Mouse (Mus musculus) hindbrain, embryonic 11.5 days (tissue): ENCODE measurements around the gene Fhl3. TPM values are rescaled to one million over a fixed set of nuclear protein-coding genes. Genes with fewer than 3 reads are reported as not detected.

Experiments used
- ATAC-seq: fragments of 200-750 bp; cut with Nextera tagmentation; 2 replicates; pipeline ENCODE4 v1.8.0; 2017; ENCODE audit warnings: mild to moderate bottlenecking, moderate TSS enrichment, moderate library complexity; ENCODE audit not compliant: low FRiP score
- DNase-seq: peaks from one replicate; pipeline ENCODE4 v3.0.0-alpha.2; 2015; ENCODE audit warnings: low spot score
- H3K27ac ChIP-seq: fragments of 300-500 bp; sonication (generic); 2 replicates; pipeline ENCODE4 v1.5.1; 2014; ENCODE audit warnings: mild to moderate bottlenecking, low read depth, low read length
- H3K27me3 ChIP-seq: fragments of 300-500 bp; sonication (generic); 2 replicates; pipeline ENCODE4 v1.6.1; 2014; ENCODE audit warnings: mild to moderate bottlenecking, low read length, moderate library complexity, mixed read lengths; ENCODE audit not compliant: control insufficient read depth, insufficient read depth
- H3K36me3 ChIP-seq: fragments of 300-500 bp; sonication (generic); 2 replicates; pipeline ENCODE4 v1.6.1; 2014; ENCODE audit warnings: mild to moderate bottlenecking, low read length, moderate library complexity, mixed read lengths; ENCODE audit not compliant: control insufficient read depth, insufficient read depth
- H3K4me1 ChIP-seq: fragments of 300-500 bp; sonication (generic); replicated peaks from 2 replicates; pipeline ENCODE4 v1.6.1; 2014; ENCODE audit warnings: low read length, mixed read lengths; ENCODE audit not compliant: control insufficient read depth, insufficient read depth
- H3K4me2 ChIP-seq: fragments of 300-500 bp; sonication (generic); replicated peaks from 2 replicates; pipeline ENCODE4 v1.6.1; 2014; ENCODE audit warnings: mild to moderate bottlenecking, low read depth, low read length
- H3K4me3 ChIP-seq: fragments of 300-500 bp; sonication (generic); 2 replicates; pipeline ENCODE4 v1.5.1; 2014; ENCODE audit warnings: low read depth, low read length
- H3K9ac ChIP-seq: fragments of 300-500 bp; sonication (generic); 2 replicates; pipeline ENCODE4 v1.6.1; 2014; ENCODE audit warnings: low read depth, low read length
- H3K9me3 ChIP-seq: fragments of 300-500 bp; sonication (generic); 2 replicates; pipeline ENCODE4 v1.6.1; 2016; ENCODE audit warnings: low read length; ENCODE audit not compliant: control insufficient read depth
- WGBS: fragments of 180-500 bp; shearing (Covaris S2); extraction: QIAGEN DNeasy Blood & Tissue Kit; methylation state at CpG from one replicate; pipeline ENCODE4 v1.1.7; 2014; 5-methylcytosine and 5-hydroxymethylcytosine counted together
- polyA plus RNA-seq: library from polyadenylated mRNA; unstranded; fragments of >200 nt; fragmentation: Nextera tagmentation; extraction: Ambion mirVana; gene quantifications from 2 replicates; pipeline ENCODE4 v1.2.1, GENCODE M21; 2014

Fhl3 gene
- polyA plus RNA-seq, 1 experiment from 2014 or later = 4.7 TPM

DNA sequence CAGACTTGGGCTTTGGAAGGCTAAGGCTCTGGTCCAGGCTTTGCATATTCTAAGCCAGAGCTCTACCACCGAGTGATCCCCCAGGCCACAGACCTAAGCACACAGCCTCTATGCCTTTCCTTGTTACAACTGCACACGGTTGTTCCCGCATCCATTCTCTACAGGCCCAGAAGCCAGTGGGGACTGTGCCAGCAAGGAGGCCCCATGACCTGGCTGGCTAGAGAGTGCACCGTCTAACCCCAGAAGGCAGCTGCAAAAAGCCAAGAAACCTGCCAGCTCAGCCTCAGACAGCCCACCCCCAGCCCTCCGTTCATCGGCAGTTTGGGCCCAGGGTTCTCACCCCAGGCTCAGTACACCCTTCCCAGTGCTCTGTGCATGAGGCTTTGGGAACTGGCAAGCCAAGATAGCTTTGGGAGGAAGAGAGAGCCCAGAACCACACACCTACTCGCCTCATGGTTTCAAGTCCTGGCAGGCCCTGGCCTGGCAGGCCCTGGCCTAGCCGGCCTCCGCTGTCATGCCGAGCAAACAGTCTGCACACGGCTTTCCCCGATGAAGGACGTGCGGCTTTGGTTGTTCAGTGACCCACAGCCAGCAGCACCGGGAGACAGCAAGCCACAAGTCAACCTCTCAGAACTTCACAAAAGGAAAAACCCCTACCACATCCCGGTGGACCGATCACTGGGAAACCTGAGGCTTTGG is 26.0 kb upstream of the Fhl3 start:
- Histone ChIP-seq H3K27me3 (peaks cover 11% of the 10 kb centered on the region), H3K9me3 (no peaks in the 10 kb centered on the region), H3K4me2 (no peak overlapping the region), H3K27ac (no peak overlapping the region), H3K4me1 (peaks cover 10% of the 10 kb centered on the region), H3K36me3 (0 out of 2 replicates have a peak, but pooled peaks cover 3% of the 10 kb centered on the region), H3K9ac (no peak overlapping the region), H3K4me3 (no peak overlapping the region)
- DNase-seq (no peak), ATAC-seq (no peak)
- 57% methylated on average over 17 of the region's 17 CpGs for WGBS

DNA sequence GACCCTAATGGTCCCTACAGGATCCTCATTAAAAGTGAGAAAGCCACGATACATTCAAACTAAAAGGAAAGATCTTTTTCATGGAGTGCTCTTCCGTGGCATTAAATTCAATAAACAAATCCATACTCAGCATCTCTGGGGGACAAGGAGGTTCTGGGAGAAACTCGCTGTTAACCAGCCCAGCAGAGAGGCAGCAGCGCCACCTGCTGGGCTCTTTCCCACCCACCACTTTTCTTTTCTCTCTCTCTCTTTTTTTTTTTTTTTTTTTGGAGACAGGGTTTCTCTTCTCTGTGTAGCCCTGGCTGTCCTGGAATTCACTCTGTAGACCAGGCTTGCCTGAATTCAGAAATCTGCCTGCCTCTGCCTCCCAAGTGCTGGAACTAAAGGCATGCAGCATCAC is 25.5 kb upstream of the Fhl3 start:
- no peak overlapping the region for H3K4me2 ChIP-seq
- H3K36me3 ChIP-seq = 0 out of 2 replicates have a peak, but pooled peaks cover 3% of the 10 kb centered on the region
- whole genome bisulfite sequencing = 1% methylated on average over 4 of the region's 4 CpGs
- H3K4me1 ChIP-seq = peaks cover 10% of the 10 kb centered on the region
- H3K9me3 ChIP-seq = no peaks in the 10 kb centered on the region
- H3K27me3 ChIP-seq = peaks cover 11% of the 10 kb centered on the region
- no peak overlapping the region for H3K4me3 ChIP-seq
- ATAC-seq (no peak), DNase-seq (peak; percentile 91)
- H3K27ac ChIP-seq = no peak overlapping the region
- H3K9ac ChIP-seq = no peak overlapping the region

DNA sequence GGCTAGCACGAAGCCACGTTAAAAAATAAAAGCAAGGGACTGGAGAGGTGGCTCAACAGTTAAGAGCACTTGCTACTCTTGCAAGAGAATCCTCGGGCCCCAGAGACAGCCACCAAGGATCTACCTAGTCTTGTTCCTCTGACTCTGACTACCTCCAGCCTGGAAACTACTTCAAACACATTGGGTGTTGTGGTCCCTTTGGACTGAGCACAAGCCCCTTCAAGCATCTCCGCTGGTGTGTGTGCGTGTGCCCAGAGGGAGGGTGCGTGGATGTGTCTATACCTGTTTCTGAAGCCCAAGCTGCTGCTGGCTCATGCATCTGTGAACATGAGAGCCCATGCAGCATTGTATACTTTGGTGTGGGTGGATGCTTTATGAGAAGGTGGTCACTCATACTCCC is 24.5 kb upstream of the Fhl3 start:
- no peaks in the 10 kb centered on the region for H3K9me3 ChIP-seq
- WGBS = 83% methylated on average over 6 of the region's 6 CpGs
- H3K36me3 ChIP-seq = 0 out of 2 replicates have a peak, but pooled peaks cover 3% of the 10 kb centered on the region
- H3K4me1 ChIP-seq = peaks cover 10% of the 10 kb centered on the region
- peaks cover 7% of the 10 kb centered on the region; the same call in 1 of the 2 replicates for H3K27me3 ChIP-seq
- ATAC-seq = no peak
- no peak overlapping the region for H3K4me2 ChIP-seq
- no peak overlapping the region for H3K9ac ChIP-seq
- no peak for DNase-seq
- H3K27ac ChIP-seq = no peak overlapping the region
- no peak overlapping the region for H3K4me3 ChIP-seq

DNA sequence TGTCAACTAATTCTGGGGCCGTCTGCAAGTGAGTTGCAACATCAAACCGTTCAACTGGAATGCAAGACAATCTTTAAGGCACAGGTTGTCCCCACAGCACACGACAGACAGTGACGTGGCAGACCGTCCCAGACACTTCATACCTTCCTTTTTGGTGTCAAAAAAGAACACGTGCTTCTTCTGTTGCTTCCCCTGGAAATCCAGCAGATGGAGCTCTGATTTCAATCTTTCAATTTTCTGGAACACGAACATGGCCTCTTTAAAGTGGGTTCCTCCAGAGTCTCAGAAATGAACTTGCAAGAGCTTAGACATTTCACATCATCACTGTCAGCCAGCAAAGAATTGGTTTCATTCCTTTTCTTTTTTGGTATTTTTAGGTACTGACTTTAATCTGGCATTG is 18.2 kb upstream of the Fhl3 start:
- no peak overlapping the region for H3K9ac ChIP-seq
- H3K27ac ChIP-seq = no peak overlapping the region
- no peaks in the 10 kb centered on the region for H3K4me1 ChIP-seq
- H3K9me3 ChIP-seq = no peaks in the 10 kb centered on the region
- no peak overlapping the region for H3K4me2 ChIP-seq
- H3K36me3 ChIP-seq = peaks cover 11% of the 10 kb centered on the region; the same call in 1 of the 2 replicates
- ATAC-seq (no peak), DNase-seq (no peak)
- WGBS = 69% methylated on average over 7 of the region's 7 CpGs
- H3K27me3 ChIP-seq = no peaks in the 10 kb centered on the region
- H3K4me3 ChIP-seq = no peak overlapping the region

DNA sequence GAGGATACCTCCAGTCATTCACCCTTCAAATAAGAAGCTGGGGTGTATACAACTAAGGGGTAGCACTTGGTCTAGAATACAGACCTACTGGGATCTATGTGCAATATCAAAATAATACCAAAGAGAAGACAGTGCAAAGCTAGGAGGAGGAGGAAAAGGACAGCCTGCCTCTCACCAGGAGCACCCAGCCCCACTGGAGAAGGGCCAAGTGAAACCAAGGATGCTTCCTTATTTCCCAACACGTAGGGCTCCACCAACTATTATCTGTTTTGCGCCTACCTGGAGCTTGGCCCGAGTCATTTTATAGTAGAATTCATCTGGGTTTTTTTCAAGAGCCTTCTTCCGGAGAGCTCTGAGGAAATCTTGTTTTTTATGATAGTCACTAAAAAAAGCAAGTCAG is 17.0 kb upstream of the Fhl3 start:
- WGBS = 93% methylated on average over 4 of the region's 4 CpGs
- ATAC-seq = no peak

DNA sequence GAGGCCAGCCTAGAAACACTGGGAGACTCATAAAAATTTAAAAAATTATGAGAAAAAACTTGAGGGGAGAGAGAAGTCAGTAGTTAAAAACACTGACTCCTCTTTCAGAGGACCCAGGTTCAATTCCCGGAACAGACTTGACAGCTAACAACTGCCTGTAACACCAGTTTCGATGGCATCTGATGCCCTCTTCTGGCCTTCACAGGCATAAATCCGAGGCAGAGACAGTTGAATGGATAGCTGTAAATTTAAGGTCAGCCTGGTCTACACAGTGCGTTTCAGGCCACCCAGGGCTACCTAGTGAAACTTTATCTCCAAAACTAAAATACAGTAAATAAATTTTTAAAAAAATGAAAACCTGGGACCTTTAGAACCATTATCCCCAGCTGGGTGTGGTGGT is 15.5 kb upstream of the Fhl3 start:
- Histone ChIP-seq H3K9me3 (no peaks in the 10 kb centered on the region), H3K4me3 (no peak overlapping the region), H3K27me3 (no peaks in the 10 kb centered on the region), H3K4me1 (no peaks in the 10 kb centered on the region), H3K4me2 (no peak overlapping the region), H3K36me3 (peaks cover 8% of the 10 kb centered on the region; the same call in 1 of the 2 replicates), H3K27ac (no peak overlapping the region), H3K9ac (no peak overlapping the region)
- no peak for DNase-seq
- 83% methylated on average over 4 of the region's 4 CpGs for WGBS
- ATAC-seq = no peak

More for the DNA sequence above, 17.0 kb upstream of the Fhl3 start:
- H3K4me2 ChIP-seq = no peak overlapping the region
- DNase-seq = no peak
- H3K9me3 ChIP-seq = no peaks in the 10 kb centered on the region
- H3K4me3 ChIP-seq = no peak overlapping the region
- H3K9ac ChIP-seq = no peak overlapping the region
- H3K36me3 ChIP-seq = peaks cover 8% of the 10 kb centered on the region; the same call in 1 of the 2 replicates
- H3K27me3 ChIP-seq = no peaks in the 10 kb centered on the region
- H3K4me1 ChIP-seq = no peaks in the 10 kb centered on the region
- H3K27ac ChIP-seq = no peak overlapping the region

DNA sequence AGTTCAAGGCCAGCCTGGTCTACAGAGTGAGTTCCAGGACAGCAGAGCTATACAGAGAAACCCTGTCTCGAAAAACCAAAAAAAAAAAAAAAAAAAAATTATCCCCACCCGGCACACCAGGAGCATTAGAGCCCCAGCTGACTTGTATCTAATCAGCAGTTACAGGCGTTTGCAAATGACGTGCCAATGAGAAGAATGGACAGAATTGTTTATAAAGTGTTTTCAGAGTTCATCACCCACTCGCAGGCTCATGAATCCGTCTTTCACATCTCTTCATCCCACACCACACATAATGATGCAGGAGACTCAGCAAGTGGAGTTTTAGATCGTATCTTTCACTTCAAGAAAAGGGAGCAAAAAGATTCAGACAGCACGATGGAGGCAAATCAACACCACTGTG is 15.0 kb upstream of the Fhl3 start:
- Histone ChIP-seq H3K9me3 (no peaks in the 10 kb centered on the region), H3K36me3 (peaks cover 8% of the 10 kb centered on the region; the same call in 1 of the 2 replicates), H3K4me3 (no peak overlapping the region), H3K4me2 (no peak overlapping the region), H3K27me3 (no peaks in the 10 kb centered on the region), H3K4me1 (no peaks in the 10 kb centered on the region), H3K9ac (no peak overlapping the region), H3K27ac (no peak overlapping the region)
- DNase-seq = no peak
- ATAC-seq = no peak
- WGBS = 95% methylated on average over 8 of the region's 8 CpGs

DNA sequence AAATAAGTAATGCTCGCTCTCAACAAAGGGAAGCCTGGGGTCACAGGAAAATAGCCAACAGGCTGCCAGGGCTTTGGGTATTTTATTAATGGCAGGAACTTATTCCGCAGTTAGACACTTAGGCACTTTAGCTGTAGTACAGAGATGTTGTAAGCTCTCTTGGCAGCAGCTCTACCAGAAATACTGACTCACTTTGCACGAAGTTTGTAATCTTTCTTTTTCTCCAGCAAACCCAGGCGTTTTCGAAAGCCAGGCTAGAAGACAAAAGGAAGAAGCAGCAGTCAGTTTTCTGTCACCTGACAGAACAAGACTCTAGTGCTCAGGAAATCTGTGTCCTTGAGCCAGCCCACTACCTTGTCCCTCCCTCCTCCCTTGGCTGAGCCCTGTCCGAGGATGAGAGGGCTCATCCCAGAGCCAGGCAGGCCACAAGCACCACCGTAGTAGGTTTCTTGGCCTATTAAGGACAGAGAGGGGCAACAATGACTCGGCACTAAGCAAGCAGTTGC is 14.6 kb upstream of the Fhl3 start:
- Histone ChIP-seq H3K9ac (no peak overlapping the region), H3K36me3 (peaks cover 8% of the 10 kb centered on the region; the same call in 1 of the 2 replicates), H3K9me3 (no peaks in the 10 kb centered on the region), H3K4me1 (no peaks in the 10 kb centered on the region), H3K27ac (no peak overlapping the region), H3K4me2 (no peak overlapping the region), H3K27me3 (no peaks in the 10 kb centered on the region), H3K4me3 (no peak overlapping the region)
- DNase-seq (no peak), ATAC-seq (no peak)
- 91% methylated on average over 8 of the region's 8 CpGs for WGBS

DNA sequence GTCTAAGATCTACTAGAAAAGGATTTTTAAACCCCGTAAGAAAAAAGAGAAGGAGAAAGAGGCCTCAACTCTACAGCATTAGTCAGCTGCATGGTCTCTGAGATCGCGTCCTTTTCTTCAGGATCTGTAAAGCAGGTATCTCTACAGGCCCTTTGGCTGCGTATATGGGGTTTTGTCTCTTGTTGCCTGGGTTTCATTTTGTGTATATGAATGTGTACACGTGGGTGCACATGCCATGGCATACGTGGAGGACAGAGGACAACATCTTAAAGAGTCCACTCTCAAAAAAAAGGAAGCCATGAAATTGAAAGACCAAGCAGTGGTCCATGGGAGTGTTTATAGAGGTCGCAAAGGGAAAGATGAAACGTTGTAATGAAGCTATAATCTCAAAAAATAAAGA is 9.0 kb upstream of the Fhl3 start:
- Histone ChIP-seq H3K4me2 (no peak overlapping the region), H3K9me3 (no peaks in the 10 kb centered on the region), H3K9ac (no peak overlapping the region), H3K4me1 (no peaks in the 10 kb centered on the region), H3K4me3 (no peak overlapping the region), H3K36me3 (no peaks in the 10 kb centered on the region), H3K27me3 (peaks cover 2% of the 10 kb centered on the region; the same call in 1 of the 2 replicates), H3K27ac (no peak overlapping the region)
- no peak for ATAC-seq
- 89% methylated on average over 8 of the region's 8 CpGs for whole genome bisulfite sequencing
- no peak for DNase-seq
